Mouse (Mus musculus) embryo, embryonic 11 days (tissue): Measurements from ENCODE around the gene Phlda1.

Experiments used
- DNase-seq: peaks from one replicate; pipeline ENCODE4 v3.0.0-alpha.2; 2015

Phlda1 gene

DNA sequence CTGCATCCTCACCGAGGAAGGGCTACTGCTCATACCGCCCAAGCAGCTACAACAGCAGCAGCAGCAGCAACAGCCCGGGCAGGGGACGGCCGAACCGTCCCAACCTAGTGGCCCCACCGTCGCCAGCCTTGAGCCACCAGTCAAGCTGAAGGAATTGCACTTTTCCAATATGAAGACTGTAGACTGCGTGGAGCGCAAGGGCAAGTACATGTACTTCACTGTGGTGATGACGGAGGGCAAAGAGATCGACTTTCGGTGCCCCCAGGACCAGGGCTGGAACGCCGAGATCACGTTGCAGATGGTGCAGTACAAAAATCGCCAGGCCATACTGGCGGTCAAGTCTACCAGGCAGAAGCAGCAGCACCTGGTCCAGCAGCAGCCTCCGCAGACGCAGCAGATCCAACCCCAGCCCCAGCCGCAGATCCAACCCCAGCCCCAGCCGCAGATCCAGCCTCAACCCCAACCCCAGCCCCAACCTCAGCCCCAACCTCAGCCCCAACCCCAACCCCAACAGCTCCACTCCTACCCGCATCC is 907 bp downstream of the Phlda1 start:
- no peak for DNase-seq

DNA sequence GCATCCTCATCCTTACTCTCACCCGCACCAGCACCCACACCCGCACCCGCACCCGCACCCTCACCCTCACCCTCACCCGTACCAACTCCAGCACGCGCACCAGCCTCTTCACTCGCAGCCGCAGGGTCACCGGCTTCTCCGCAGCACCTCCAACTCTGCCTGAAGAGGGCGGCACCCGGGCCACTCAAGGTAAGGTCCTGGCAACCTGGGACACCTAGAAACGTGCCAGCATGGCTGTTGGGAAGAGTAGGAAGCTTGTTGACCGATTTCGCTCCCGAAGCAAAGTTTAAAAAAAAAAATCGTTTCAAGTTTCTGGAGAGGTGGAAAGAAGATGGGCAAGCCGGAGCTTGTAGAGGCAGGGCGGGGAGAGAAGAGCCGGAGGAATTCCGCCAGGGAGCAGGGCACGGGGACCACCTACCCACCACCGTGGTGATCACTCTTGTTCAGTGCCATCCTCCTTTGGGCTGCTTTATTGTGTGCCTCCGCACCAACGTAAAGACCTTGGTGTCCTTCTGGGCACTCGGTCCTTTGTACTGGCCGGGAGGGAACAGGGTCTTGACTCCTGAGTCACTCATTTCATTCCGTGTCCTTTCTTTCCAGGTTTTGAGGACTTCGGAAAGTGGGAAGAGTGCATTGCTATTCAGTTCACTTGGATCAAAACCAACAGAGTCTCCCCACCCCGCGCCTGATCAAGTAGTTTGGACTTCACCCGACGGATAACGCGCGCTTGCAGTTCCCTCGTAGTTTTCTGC is 1.6 kb downstream of the Phlda1 start:
- peak; percentile 75 for DNase-seq

DNA sequence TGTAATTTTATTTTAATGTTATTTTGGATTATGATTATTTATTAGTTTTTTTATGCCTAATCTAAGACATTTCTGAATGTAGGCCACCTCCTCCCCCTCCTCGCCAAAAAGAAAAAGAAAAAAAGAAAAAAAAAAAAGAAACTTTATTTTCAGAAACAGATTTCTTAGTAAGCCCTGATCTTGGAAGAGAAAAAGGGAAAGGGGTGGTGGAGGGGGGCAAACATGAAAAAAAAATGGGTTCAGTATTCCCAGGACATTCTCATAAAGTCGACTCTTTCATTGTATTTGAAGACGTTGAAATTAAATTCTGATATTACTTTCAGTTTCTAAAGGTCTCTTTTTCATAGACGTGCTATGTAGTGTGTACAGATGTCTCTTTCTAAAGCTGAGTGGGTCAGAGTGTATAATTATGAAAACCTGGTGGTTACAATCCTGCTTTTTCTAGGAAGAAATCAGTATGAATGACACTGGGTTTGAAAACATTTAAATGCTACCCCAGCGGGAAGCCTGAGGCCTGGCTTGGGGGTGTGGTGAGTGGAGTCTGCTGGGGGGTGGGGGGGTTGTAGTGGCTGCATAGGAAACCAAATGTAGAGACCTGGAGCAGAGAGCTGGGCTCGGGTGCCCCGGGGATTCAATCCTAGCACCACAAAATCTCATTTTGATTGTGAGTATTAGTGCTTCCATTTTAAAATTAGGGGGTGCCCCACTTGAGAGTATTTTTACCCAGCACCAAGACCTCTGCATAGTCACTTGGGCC is 2.4 kb downstream of the Phlda1 start:
- no peak for DNase-seq

DNA sequence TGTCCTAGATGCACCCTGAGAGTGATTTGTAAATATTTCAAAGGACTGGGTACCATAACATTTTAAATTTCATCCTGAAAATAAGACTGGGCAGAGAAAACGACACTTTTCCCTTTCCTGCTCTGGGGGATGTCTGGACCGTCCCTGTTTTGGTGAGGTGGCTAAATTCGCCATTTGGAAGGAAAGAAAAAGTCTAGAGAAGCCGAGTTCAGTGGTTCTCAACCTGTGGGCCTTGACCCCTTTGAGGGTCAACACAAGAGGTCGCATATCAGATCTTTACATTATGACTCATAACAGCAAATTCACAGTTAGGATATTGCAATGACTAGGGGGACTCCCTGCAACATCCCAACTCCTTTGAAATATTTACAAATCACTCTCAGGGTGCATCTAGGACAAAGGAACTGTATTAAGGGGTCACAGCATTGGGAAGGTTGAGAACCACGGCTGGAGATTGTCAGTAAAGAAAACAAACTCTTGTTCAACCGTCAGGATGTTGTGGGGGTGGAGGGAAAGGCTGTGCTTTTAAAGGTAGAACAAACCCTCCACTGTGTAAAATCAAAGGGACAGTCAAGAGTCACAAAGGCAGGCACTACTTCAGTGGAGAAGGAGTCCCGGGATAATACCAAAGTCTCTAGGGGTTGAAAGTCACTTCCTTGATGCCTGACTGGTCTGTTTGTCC is 3.2 kb downstream of the Phlda1 start:
- no peak for DNase-seq

DNA sequence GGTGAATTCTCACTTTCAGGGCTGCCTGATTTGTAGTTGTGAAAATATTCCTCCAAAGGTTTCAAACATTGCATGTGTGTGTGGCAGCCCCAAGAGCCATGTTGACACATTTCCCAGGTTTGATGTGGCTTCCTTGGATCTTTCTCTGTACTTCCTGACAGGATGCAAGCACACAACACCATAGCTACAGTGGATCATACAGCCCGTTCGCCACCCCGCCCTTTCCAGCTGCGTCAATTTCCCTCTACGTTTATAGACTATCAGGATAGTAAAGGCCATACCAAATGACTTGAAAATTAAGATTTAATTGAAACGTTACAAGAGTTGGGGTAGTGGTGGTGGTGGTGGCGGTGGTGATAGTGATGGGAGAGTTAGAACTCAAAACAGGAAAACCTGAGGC is 3.9 kb downstream of the Phlda1 start:
- DNase-seq, result no peak

DNA sequence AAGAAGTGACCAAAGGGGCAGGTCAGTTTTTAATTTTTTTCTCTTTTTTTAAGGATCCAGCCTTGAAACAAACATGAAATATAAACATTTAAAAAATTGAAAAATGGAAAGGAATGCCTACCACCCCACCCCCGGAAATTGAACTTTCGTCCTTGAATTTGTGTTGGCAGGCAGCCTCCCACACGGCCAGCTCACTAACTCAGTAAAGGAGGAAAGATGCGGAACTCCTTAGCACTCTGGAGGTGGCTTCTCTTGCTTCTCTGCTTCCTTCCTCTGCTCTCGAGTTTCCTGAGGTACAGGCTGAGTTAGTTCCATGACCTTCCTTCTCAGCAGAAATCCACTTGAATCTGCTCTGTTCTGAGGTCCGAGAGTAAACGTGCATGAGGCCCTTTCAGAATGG is 4.7 kb downstream of the Phlda1 start:
- DNase-seq, result no peak

DNA sequence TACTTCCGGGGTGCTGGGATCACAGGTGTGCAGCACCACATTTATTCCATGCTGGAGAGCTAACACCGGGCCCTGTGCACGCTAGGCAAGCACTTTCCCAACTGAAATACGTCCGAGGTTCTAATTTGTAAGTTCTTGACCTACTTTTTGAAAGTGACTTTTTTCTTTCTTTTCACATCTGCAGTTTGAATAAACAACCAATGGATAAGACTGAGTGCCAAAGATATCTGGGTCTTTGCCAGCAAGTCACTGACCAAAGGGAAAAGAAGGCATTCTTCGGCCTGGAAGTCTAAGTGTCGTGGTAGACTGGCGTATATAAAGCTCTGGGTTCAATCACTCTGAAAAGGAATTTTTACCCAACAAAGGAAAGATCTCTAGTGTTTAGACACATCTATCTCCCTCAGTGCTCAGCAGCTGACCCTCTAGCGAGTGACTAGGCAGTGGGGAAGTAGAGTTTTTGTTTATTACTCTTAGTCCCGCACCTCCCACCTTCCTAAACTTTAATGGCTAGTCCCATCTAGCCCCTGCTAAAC is 6.0 kb downstream of the Phlda1 start:
- no peak for DNase-seq

DNA sequence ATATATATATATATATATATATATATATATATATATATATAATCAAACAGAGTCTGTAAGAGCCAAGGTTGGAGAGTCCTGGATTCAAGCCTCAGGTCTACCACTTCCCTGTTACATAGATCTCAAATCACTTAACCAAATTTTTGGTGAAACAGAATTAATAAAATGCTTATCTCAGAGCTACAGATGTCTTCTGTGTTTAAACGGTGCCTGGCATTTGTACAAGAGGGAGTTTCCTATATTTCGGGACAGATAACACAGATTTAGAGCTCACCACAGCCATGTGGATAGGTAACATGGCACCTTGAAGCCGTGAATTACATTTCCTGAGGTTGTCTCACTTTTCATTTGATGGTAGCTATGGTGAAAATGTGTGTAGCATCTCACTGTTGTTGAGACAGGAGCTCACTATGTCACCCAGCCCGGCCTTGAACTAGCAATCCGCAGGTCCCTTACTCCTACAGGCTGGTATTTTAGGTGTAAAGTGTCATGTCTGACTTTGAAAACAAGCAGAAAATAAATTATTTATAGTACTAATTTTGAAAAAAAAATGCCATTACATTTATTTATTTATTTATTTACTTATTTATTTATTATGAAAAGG is 8.3 kb downstream of the Phlda1 start:
- no peak for DNase-seq

DNA sequence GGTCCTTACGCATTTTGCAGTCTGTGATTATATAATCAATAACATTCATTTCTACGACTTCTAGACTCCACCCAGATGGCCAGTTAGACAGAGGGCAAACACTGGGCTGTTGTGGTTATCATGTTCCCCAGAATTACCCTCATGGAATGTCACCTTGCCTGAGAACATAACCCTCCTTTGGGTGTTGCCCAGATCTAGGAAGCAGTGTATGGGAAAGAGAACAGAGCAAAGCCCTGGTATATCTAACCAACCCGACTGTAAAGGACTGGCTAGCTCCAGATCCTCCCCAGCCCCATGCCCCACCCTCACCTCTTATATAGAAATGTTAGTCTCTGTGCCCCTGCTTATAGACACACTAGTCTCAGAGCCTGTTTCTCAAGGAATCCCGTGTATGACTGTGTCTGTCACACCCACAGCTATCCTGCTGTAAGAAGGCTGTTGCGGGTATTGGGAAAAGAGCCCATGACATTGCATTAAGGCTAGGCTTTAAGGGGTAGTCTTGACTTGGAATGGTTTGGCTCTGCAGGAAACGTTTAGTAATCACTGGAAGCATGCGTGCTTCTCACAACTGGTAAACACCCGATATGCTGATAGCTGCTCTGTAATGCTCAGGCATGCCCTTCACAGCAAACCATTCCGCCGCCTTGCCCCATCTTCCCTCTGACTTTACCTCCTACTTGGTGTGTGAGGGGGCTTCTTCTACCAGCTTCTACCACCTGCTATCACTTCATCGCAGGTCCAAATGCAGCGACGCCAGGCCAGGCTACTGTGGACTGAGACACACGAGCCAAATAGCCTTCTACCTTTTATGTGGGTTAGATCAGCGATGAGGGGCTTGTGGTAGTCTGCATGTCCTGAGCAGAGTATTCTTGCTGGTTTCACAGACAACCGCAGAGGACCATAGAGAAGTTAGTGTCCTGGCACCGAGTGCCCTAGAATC is 9.3 kb downstream of the Phlda1 start:
- DNase-seq, result no peak

DNA sequence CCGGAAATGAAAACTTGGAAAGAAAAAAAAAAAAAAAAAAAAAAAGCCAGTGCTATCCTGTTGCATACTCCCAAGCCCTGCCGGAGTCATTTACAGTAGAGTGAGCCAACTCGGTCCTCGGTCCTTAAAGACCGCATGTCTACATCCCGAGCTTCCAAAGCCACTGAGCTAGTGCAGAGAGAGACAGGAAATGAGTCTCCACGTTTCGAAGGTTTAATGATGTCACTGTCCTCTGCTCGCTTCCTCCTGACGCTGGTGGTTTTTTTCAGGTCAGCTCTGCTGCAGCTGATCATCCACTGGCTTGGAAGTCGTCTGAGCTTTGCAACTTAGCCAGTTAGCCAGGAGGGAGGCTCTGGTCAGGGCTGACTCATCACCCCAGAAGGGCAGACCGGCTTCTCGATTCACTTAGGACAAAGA is 10.1 kb downstream of the Phlda1 start:
- no peak for DNase-seq

DNA sequence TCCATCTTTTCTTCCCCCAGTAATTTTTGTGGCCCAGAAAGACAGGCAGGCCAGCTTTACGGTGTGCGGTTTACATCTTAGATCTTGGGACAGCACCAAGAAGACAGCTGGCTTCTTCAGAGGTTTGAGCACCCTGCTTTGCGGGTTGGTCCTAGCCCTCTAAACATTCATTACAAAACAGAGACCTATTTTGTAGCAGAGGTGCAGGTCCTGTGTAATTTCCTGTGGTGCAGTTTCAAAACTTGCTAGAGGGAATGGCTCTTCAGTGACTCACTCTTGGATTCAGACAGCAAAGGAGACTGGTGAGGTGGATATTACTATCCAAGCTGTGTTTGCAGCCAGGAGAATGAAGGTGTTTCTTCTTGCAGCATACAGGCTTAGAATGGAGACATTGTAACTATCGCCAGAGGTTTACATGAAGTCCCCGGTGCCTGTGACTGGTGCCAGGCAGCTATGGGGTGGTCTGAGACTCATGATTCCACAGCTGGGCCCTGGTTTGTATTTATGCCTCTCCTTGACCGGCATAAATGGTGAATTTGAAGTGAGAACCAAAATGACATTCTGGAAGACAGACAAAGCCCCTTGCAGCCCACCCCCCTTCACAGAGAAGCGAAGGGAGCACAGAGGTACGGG is 10.8 kb downstream of the Phlda1 start:
- DNase-seq, result no peak

DNA sequence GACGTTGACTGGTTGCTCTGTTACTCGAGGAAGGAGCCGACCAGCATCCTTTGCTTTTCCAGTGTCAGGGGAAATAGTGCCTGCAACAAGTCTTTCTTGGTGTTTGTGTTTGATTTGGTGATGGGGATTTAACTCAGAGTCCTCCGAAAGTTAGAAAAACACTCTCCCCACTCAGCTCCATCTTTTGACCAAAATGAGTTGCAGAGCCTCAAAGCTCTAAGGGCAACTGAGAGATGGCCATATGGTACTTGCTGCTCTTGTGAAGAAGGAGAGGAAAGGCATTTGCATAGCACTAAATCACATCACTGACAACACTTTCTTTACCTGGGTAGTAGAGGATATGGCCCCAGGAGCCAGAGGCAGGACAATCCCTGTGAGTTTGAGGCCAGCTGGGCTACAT is 12.3 kb downstream of the Phlda1 start:
- DNase-seq, result no peak

DNA sequence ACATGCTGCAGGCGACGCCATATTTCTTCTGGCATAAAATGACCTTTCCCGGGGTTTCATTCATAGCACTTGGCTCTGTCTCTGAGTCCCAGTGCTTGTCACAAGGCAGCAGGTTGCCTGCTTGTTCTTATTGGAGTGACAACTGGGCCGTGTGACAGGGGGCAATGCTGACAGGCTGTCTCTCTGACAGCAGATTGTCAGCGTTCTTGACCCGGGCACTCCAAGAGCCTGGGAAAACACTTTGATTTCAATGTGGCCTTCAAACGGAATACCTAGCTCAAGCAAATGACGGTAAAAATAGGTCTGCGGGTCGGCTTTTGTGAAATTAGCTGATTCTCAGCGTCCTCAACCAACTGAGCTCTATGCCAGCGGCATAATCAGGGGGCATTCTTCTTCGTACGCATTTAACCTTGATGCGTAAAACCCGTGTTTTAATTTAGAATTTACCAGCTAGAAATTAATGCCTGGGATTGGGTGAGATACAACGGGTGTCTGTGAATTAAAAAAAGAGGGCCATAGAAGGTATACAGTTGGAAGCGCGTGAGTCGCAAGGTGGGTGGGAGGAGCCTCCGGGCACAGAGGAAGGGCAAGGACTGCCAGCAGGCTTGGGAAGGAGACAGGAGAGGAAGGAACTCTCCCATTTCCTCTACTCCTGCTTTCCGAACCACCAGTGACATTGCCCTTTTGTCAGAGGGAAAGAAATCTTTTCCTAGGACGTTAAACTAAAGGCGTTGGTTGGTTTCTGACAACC is 13.7 kb downstream of the Phlda1 start:
- DNase-seq, result no peak

DNA sequence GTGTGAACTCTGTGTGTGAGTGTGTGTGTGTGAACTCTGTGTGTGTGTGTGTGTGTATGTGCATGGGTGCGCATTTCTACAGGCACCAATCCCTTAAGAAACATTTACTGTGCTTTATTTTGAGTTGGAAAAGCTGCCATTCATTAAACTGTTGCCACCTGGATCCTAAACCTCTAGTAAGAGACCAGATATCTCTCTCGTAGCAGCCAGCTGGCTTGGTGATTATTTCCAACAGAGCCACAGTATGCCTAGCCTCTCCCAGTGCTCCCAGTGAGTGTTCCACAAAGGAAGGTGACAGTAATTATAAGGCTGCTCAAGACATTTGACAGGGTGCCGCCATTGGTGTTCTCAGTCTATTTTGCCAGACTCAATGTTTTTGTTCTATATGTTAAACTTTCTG is 14.5 kb downstream of the Phlda1 start:
- no peak for DNase-seq

DNA sequence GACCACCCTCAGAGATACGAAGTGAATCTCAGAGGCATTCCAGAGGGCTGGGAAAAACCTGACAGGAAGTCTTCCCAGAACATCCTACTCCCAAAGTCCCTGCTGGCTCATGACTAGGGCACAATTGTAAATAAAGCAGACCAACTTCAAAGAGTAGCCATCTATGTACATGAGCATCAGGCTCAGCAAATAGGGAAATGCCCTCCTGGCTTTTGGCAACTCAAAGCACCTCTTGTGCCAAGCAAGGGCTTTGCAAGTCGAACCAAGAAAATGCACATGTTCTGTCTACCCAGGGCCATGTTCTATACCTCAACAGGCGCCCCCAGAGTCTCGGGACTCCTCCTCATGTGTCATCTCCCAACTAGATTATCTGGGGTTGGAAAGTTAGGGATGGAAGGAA is 15.6 kb downstream of the Phlda1 start:
- no peak for DNase-seq

DNA sequence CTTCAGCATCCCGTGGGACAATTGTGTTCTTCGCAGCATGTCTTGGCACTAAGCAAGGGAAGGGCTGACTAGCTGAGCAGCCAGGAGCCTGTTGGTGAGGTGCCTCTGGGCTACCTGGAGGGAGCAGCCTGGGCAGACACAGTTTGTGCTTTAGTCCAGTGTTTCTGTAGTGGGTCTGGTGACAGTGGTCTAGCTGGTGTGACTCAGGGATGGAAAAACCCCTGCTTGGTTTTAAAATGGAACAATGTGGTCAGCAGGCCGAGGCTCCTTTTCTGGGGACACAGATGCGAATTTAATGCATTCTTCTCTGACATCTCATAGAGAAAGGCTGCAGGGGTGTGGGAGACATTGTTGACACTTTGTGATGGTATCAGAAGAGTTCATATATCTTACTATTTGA is 16.1 kb downstream of the Phlda1 start:
- no peak for DNase-seq

DNA sequence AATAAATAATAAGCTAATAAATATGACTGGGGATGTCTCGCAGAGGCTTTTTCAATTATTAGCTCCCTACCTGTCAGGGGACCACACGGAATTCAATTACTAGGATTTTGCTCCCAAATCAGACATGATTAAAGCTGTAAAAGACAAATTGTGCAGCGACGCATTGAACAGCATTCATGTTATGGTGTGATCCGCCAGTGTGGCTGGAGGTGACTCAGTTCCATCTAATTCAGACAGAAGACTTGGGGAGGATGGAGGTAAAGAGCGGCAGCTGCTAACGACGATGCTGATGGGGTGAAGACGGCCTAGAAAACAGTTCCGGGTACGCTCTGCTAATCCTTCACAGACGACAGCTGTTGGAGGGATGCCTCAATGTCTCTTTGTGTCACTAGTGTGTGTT is 17.8 kb downstream of the Phlda1 start:
- DNase-seq, result no peak

DNA sequence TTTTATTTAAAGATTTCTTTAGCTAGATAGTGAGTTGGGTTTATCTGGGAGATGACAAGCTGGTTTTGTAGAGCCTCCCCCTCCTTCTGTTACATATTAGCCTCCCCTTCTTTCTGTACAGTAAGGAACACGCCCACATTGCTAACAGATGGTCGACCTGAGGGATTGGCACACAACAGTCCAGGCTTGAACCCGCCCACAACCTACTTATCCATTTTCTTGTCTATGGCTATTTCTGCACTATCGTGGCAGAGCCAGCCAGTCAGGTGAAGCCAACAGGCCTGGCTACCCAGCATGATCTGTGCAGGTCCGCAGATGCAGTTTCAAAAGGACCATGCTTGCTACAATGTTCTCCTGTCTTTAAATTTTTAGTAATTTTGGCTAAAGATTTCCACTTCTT is 21.0 kb downstream of the Phlda1 start:
- DNase-seq, result no peak

DNA sequence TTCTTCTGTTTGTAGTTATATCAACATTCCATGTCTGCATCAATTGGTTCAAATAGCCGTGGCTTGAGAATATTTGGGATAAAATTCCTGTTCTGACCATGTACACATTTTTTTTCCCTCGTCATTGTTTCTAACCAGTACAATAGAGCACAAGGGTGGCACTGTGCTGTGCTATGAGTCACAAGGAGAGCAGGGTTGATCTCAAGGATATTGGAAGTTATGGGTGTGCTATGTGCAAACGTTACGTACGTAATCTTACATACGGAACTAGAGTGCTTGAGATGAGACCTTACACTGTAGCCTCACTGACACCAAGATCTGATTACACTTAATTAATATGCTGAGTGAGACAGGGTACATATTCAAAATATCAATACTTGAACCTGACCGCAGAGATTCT is 21.5 kb downstream of the Phlda1 start:
- no peak for DNase-seq

DNA sequence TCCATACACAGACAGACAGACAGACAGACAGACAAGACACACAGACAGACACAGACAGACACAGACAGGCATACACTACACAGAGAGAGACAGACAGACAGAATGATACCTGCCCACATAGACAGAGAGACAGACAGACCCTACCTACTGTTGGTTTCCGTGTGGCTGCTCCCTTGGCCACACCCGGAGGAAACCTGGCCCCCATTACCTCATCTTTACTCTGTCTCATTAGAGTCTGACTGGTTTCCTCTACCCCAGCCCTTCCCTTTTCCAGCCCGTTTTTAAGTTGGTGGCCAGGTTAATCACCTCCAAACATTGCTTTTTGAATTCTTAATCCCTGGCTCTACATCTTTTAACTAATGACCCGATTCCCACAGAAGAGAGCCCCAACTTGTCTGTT is 22.2 kb downstream of the Phlda1 start:
- no peak for DNase-seq

DNA sequence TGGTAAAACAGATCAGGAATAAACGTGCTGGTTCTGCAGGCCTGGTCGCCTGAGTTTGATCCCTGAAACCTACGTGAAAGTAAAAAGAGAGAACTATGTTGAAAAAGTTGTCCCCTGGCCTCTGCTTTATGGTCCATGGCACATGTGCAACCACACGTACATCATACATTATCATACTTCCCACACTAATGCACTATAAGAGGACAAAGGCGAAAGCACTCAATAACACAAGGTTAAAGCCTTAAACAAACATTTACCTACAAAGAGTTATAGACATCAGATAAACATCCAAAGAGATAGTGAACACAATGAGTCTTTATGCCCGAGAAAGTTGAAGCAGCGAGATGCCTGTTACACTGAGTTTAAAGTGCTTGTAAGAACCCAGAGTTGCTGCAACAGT is 24.3 kb downstream of the Phlda1 start:
- no peak for DNase-seq
